Mouse (Mus musculus) CH12.LX (cell line): Measurements from ENCODE around the gene Txnip. TPM values are rescaled to one million over a fixed set of nuclear protein-coding genes. Genes with fewer than 3 reads are reported as not detected.

Source experiments
- DNase-seq: peaks from one replicate; pipeline ENCODE4 v3.0.0-alpha.2; 2013; ENCODE audit errors: extremely low read depth
- H3K27ac ChIP-seq: 2 replicates; pipeline ENCODE4 v1.5.1; 2012; ENCODE audit warnings: low read depth, mild to moderate bottlenecking, control low read depth, moderate library complexity; ENCODE audit not compliant: insufficient read depth
- H3K27me3 ChIP-seq: replicated peaks from 2 replicates; pipeline ENCODE3; 2012; ENCODE audit warnings: inconsistent platforms
- H3K36me3 ChIP-seq, 2 experiments: replicated peaks in 1 of 2; 2 replicates each; pipeline versions ENCODE3 to v1.6.1; 2012; ENCODE audit warnings: inconsistent platforms in 1 of 2, low read length in 1 of 2, mild to moderate bottlenecking in 1 of 2, mixed read lengths in 1 of 2, moderate library complexity in 1 of 2; ENCODE audit not compliant: control insufficient read depth in 1 of 2, insufficient read depth in 1 of 2
- H3K4me1 ChIP-seq, 2 experiments: 2 replicates each; pipeline ENCODE4 v1.6.1; 2012; ENCODE audit warnings: inconsistent platforms in 1 of 2, moderate library complexity in 1 of 2; ENCODE audit not compliant: insufficient read depth in 2 of 2, control insufficient read depth in 1 of 2
- H3K4me2 ChIP-seq: 2 replicates; pipeline ENCODE4 v1.6.1; 2012; ENCODE audit warnings: low read depth, mild to moderate bottlenecking, control low read depth; ENCODE audit not compliant: poor library complexity, insufficient read depth, severe bottlenecking
- H3K4me3 ChIP-seq, 3 experiments: fragments of 150-350 bp in 1 of 3; sonication (generic) in 1 of 3; replicated peaks in 1 of 3; 2 replicates each; pipeline versions ENCODE3 to v1.5.1; 2011 to 2012; ENCODE audit warnings: low read depth in 2 of 3, low read length in 2 of 3, mild to moderate bottlenecking in 2 of 3, moderate library complexity in 2 of 3, control low read depth in 1 of 3, improper control_type of control experiment in 1 of 3, inconsistent platforms in 1 of 3, mixed read lengths in 1 of 3; ENCODE audit not compliant: poor library complexity in 1 of 3
- H3K79me2 ChIP-seq: replicated peaks from 2 replicates; pipeline ENCODE4 v1.6.1; 2012; ENCODE audit warnings: mild to moderate bottlenecking, moderate library complexity; ENCODE audit not compliant: control insufficient read depth, poor library complexity, insufficient read depth, severe bottlenecking; ENCODE audit errors: extremely low read depth
- H3K9ac ChIP-seq: 2 replicates; pipeline ENCODE4 v1.6.1; 2012; ENCODE audit warnings: low read depth, mild to moderate bottlenecking, control low read depth, moderate library complexity; ENCODE audit not compliant: insufficient read depth
- H3K9me3 ChIP-seq: replicated peaks from 2 replicates; pipeline ENCODE3; 2012; ENCODE audit warnings: low read length, inconsistent platforms, mixed read lengths
- CHD1 ChIP-seq: IDR thresholded peaks from 2 replicates; pipeline ENCODE4 v1.6.1; 2012; ENCODE audit warnings: low read depth, low read length, improper control_type of control experiment, inconsistent platforms
- CHD2 ChIP-seq: IDR thresholded peaks from 2 replicates; pipeline ENCODE4 v1.6.1; 2011; ENCODE audit warnings: low read length, improper control_type of control experiment
- CTCF ChIP-seq, 2 experiments: IDR thresholded peaks in 1 of 2; conservative IDR thresholded peaks in 1 of 2; 2 replicates each; pipeline ENCODE4 v1.5.1; 2011 to 2012; ENCODE audit warnings: low read depth in 2 of 2, low read length in 2 of 2, improper control_type of control experiment in 1 of 2, inconsistent platforms in 1 of 2, mild to moderate bottlenecking in 1 of 2, moderate library complexity in 1 of 2
- ELF1 ChIP-seq: IDR thresholded peaks from 2 replicates; pipeline ENCODE4 v1.6.1; 2014; ENCODE audit warnings: low read depth, mild to moderate bottlenecking, inconsistent platforms, low read length, improper control_type of control experiment
- ETS1 ChIP-seq: conservative IDR thresholded peaks from 2 replicates; pipeline ENCODE4 v1.6.1; 2012; ENCODE audit warnings: low read depth, mild to moderate bottlenecking, inconsistent platforms, low read length, improper control_type of control experiment, moderate library complexity
- GABPA ChIP-seq: IDR thresholded peaks from 2 replicates; pipeline ENCODE4 v1.6.1; 2012; ENCODE audit warnings: low read depth, low read length, improper control_type of control experiment, inconsistent platforms; ENCODE audit not compliant: insufficient replicate concordance
- IRF4 ChIP-seq: IDR thresholded peaks from 2 replicates; pipeline ENCODE4 v1.6.1; 2014; ENCODE audit warnings: low read depth, mild to moderate bottlenecking, inconsistent platforms, low read length, improper control_type of control experiment
- JUN ChIP-seq: IDR thresholded peaks from 2 replicates; pipeline ENCODE4 v1.6.1; 2011; ENCODE audit warnings: low read depth, mild to moderate bottlenecking, low read length, improper control_type of control experiment, moderate library complexity; ENCODE audit not compliant: insufficient read depth
- JUND ChIP-seq: conservative IDR thresholded peaks from 2 replicates; pipeline ENCODE4 v1.6.1; 2011; ENCODE audit warnings: low read depth, low read length, improper control_type of control experiment
- MAFK ChIP-seq: IDR thresholded peaks from 2 replicates; pipeline ENCODE4 v1.6.1; 2011; ENCODE audit warnings: low read length, improper control_type of control experiment; ENCODE audit not compliant: insufficient replicate concordance
- MAZ ChIP-seq: IDR thresholded peaks from 2 replicates; pipeline ENCODE4 v1.6.1; 2012; ENCODE audit warnings: low read depth, mild to moderate bottlenecking, inconsistent platforms, low read length, improper control_type of control experiment, moderate library complexity
- MXI1 ChIP-seq: IDR thresholded peaks from 2 replicates; pipeline ENCODE4 v1.6.1; 2011; ENCODE audit warnings: mild to moderate bottlenecking, low read depth, low read length, improper control_type of control experiment
- MYC ChIP-seq: IDR thresholded peaks from 2 replicates; pipeline ENCODE4 v1.6.1; 2011; ENCODE audit warnings: low read depth, mild to moderate bottlenecking, improper control_type of control experiment, low read length
- PAX5 ChIP-seq: IDR thresholded peaks from 2 replicates; pipeline ENCODE4 v1.6.1; 2012; ENCODE audit warnings: low read length, inconsistent platforms, mixed read lengths
- POLR2A ChIP-seq: IDR thresholded peaks from 2 replicates; pipeline ENCODE4 v1.6.1; 2011; ENCODE audit warnings: low read depth, mild to moderate bottlenecking, improper control_type of control experiment, low read length
- RAD21 ChIP-seq: IDR thresholded peaks from 2 replicates; pipeline ENCODE4 v1.6.1; 2011; ENCODE audit warnings: low read depth, mild to moderate bottlenecking, low read length, improper control_type of control experiment, moderate library complexity
- SMC3 ChIP-seq: IDR thresholded peaks from 2 replicates; pipeline ENCODE4 v1.6.1; 2011; ENCODE audit warnings: low read depth, low read length, improper control_type of control experiment
- TBP ChIP-seq: conservative IDR thresholded peaks from 2 replicates; pipeline ENCODE4 v1.6.1; 2011; ENCODE audit warnings: low read depth, low read length, improper control_type of control experiment
- UBTF ChIP-seq: IDR thresholded peaks from 2 replicates; pipeline ENCODE4 v1.6.1; 2012; ENCODE audit warnings: low read depth, mild to moderate bottlenecking, inconsistent platforms, low read length, improper control_type of control experiment, moderate library complexity
- USF1 ChIP-seq: IDR thresholded peaks from 2 replicates; pipeline ENCODE4 v1.6.1; 2014; ENCODE audit warnings: low read depth, mild to moderate bottlenecking, inconsistent platforms, low read length, improper control_type of control experiment
- ZC3H11A ChIP-seq: IDR thresholded peaks from 2 replicates; pipeline ENCODE4 v1.6.1; 2012; ENCODE audit warnings: low read depth, mild to moderate bottlenecking, inconsistent platforms, low read length, improper control_type of control experiment
- ZKSCAN1 ChIP-seq: IDR thresholded peaks from 2 replicates; pipeline ENCODE4 v1.6.1; 2012; ENCODE audit warnings: low read depth, inconsistent platforms, low read length, improper control_type of control experiment, borderline replicate concordance
- dilution Hi-C: fragments of 300-500 bp; cut with MboI; formaldehyde crosslinking; loops from 2 replicates; pipeline ENCODE4 v1.14.3; 2020; ENCODE audit warnings: low sequenced_read_pairs; ENCODE audit not compliant: extremely low pct_unique_long_range_greater_than_20kb, extremely low pct_ligation_motif_present
- in situ Hi-C: fragments of 300-500 bp; cut with MboI; formaldehyde crosslinking; loops from 3 replicates; pipeline ENCODE4 v1.14.3; 2019; ENCODE audit warnings: low sequenced_read_pairs, low pct_ligation_motif_present, low pct_unique_long_range_greater_than_20kb, mixed read lengths
- polyA plus RNA-seq: library from polyadenylated mRNA; unstranded; fragments of >175 nt; gene quantifications from 2 replicates; pipeline ENCODE4 v1.2.1, GENCODE M21; 2012; ENCODE audit warnings: low read depth; ENCODE audit not compliant: insufficient read length
- total RNA-seq, 2 experiments: library from RNA; depleted of rRNA; stranded (reverse); fragments of 300-350 nt in 1 of 2; fragments of >200 nt in 1 of 2; gene quantifications; 2 replicates each; pipeline ENCODE4 v1.2.3; 2012 to 2014

Gene Txnip
- total and polyA plus RNA-seq, 3 experiments = 41.8 to 220 (median 76.7) TPM

GRCm38 (mm10) chr3:96545565-96545964, 12.2 kb upstream of the Txnip start:
- Histone ChIP-seq H3K79me2 (no peaks in the 10 kb centered on the region), H3K4me1 (peaks cover 13 to 32% of the 10 kb centered on the region in 2 experiments), H3K36me3 (no peaks in the 10 kb centered on the region), H3K9ac (no peak overlapping the region), H3K27me3 (peaks cover 5% of the 10 kb centered on the region), H3K27ac (no peak overlapping the region), H3K9me3 (no peaks in the 10 kb centered on the region), H3K4me2 (no peak overlapping the region), H3K4me3 (no peak overlapping the region)
- in situ Hi-C loops = loop anchor here (25.0 kb wide), 1 partner anchor 258 kb away; the partner anchor contains the start of gene Fcgr1
- dilution Hi-C loops = no loop called here
- DNase-seq = no peak
- TF ChIP-seq CTCF (conservative IDR thresholded peaks at IDR 0.05 in 1 of 2, IDR thresholded peaks at IDR 0.05 in 1 of 2; ENCODE audit: low read depth in 2 of 2, low read length in 2 of 2) (peak in 1 of 2 experiments; percentile 78; a peak in 2 of 4 replicates), POLR2A (no peak), CHD2 (no peak), ZC3H11A (peak; percentile 15; the same call in 1 of the 2 replicates), JUND (no peak), MYC (0 out of 2 replicates have a peak, but pooled peaks have one; percentile 56), SMC3 (peak; percentile 69), JUN (no peak), MXI1 (no peak), USF1 (no peak), CHD1 (no peak), RAD21 (peak; percentile 76)

- dilution Hi-C loops = no loop called here
These were observed 10.9 kb upstream of the Txnip start for GRCm38 (mm10) chr3:96546880-96547279.

More at GRCm38 (mm10) chr3:96546880-96547279, 10.9 kb upstream of the Txnip start:
- Histone ChIP-seq H3K4me2 (no peak overlapping the region), H3K36me3 (no peaks in the 10 kb centered on the region), H3K4me3 (no peak overlapping the region), H3K27ac (no peak overlapping the region), H3K27me3 (peaks cover 3% of the 10 kb centered on the region), H3K79me2 (no peaks in the 10 kb centered on the region), H3K4me1 (peaks cover 15 to 44% of the 10 kb centered on the region in 2 experiments), H3K9ac (no peak overlapping the region), H3K9me3 (no peaks in the 10 kb centered on the region)
- in situ Hi-C loops = loop anchor here (25.0 kb wide), 1 partner anchor 260 kb away; the partner anchor contains the start of gene Fcgr1
- no peak for DNase-seq
- TF ChIP-seq ZC3H11A = no peak
- no peak for TF ChIP-seq ZKSCAN1
- TF ChIP-seq PAX5 = no peak
- TF ChIP-seq ETS1 = no peak
- no peak for TF ChIP-seq ELF1
- TF ChIP-seq MAZ = no peak
- TF ChIP-seq IRF4 = no peak
- no peak for TF ChIP-seq GABPA
- TF ChIP-seq CHD1 = no peak
- no peak for TF ChIP-seq USF1
- no peak for TF ChIP-seq TBP
- no peak for TF ChIP-seq CHD2
- no peak for TF ChIP-seq RAD21
- TF ChIP-seq MAFK = no peak
- no peak for TF ChIP-seq CTCF (conservative IDR thresholded peaks at IDR 0.05 in 1 of 2, IDR thresholded peaks at IDR 0.05 in 1 of 2; ENCODE audit: low read depth in 2 of 2, low read length in 2 of 2)
- TF ChIP-seq UBTF = no peak
- TF ChIP-seq MYC = no peak
